Mouse (Mus musculus) midbrain, embryonic 16.5 days (tissue): ENCODE measurements around the gene Iqsec1. TPM values are rescaled to one million over a fixed set of nuclear protein-coding genes. Genes with fewer than 3 reads are reported as not detected.
A peak's percentile ranks its signal among the peaks of the same experiment; 100 is the strongest.

Experiments used
- ATAC-seq: fragments of 200-750 bp; cut with Nextera tagmentation; 2 replicates; pipeline ENCODE4 v1.8.0; 2017; ENCODE audit warnings: moderate TSS enrichment
- H3K27ac ChIP-seq: fragments of 300-500 bp; sonication (generic); 2 replicates; pipeline ENCODE4 v1.5.1; 2014; ENCODE audit warnings: mild to moderate bottlenecking, low read length, mixed read lengths
- H3K27me3 ChIP-seq: fragments of 300-500 bp; sonication (generic); 2 replicates; pipeline ENCODE4 v1.6.1; 2014; ENCODE audit warnings: low read depth, low read length, mixed read lengths; ENCODE audit not compliant: control insufficient read depth, insufficient read depth
- H3K36me3 ChIP-seq: fragments of 300-500 bp; sonication (generic); 2 replicates; pipeline ENCODE4 v1.6.1; 2014; ENCODE audit warnings: mild to moderate bottlenecking, low read length, moderate library complexity, mixed read lengths; ENCODE audit not compliant: control insufficient read depth, insufficient read depth
- H3K4me1 ChIP-seq: fragments of 300-500 bp; sonication (generic); 2 replicates; pipeline ENCODE4 v1.6.1; 2014; ENCODE audit warnings: mild to moderate bottlenecking, low read length, mixed read lengths; ENCODE audit not compliant: control insufficient read depth, insufficient read depth
- H3K4me2 ChIP-seq: fragments of 300-500 bp; sonication (generic); 2 replicates; pipeline ENCODE4 v1.6.1; 2014; ENCODE audit warnings: mild to moderate bottlenecking, low read length, mixed read lengths
- H3K4me3 ChIP-seq: fragments of 300-500 bp; sonication (generic); 2 replicates; pipeline ENCODE4 v1.5.1; 2014; ENCODE audit warnings: low read depth, mild to moderate bottlenecking, low read length, moderate library complexity, mixed read lengths
- H3K9ac ChIP-seq: fragments of 300-500 bp; sonication (generic); 2 replicates; pipeline ENCODE4 v1.6.1; 2014; ENCODE audit warnings: low read depth, low read length, mixed read lengths
- H3K9me3 ChIP-seq: fragments of 300-500 bp; sonication (generic); replicated peaks from 2 replicates; pipeline ENCODE4 v1.6.1; 2014; ENCODE audit warnings: mild to moderate bottlenecking, low read length, mixed read lengths; ENCODE audit not compliant: control insufficient read depth, poor library complexity, severe bottlenecking
- WGBS: fragments of 180-500 bp; shearing (Covaris S2); extraction: QIAGEN DNeasy Blood & Tissue Kit; methylation state at CpG from one replicate; pipeline ENCODE4 v1.1.7; 2014; 5-methylcytosine and 5-hydroxymethylcytosine counted together
- polyA plus RNA-seq: library from polyadenylated mRNA; unstranded; fragments of >200 nt; fragmentation: Nextera tagmentation; extraction: Ambion mirVana; gene quantifications from 2 replicates; pipeline ENCODE4 v1.2.1, GENCODE M21; 2015

Gene Iqsec1
- polyA plus RNA-seq, 1 experiment from 2014 or later: 25.6 TPM

DNA sequence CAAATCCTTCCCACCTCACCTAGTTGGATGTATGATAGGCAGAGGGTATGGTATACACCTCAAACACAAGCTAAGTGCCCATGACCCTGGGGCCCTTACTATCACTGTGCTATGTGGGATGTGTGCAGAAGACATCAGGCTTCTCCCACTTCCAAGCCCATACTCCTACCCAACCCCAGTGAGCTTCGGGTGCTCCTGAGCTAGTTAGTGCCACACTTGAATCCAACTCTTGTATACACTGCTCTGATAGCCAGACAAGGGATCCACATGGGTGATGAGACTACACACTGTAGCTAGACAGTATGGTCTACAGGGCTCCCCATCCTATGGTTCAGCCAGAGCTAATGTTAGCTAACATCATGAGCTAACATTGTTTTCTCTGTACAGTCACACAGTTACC is 102.9 kb downstream of the Iqsec1 start:
- ATAC-seq: no peak

DNA sequence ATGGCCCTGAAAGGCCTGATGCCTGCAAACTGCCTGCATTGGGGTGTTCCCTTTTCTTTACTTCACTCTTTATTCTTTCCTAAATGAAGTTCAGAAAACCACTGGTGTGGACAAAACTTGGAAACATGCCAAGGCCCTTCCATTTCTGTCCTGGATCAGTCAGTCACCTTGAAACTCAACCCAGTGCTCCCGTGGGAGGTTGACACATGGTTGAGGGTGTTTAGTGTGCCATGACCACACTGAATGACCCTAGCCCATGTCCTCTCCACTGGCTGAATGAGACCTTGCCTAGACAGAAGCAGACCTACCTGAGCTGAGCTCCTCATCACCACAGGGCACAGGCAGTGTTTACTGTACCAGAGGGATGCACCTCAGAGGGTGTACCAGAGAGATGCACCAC is 103.9 kb downstream of the Iqsec1 start:
- Histone ChIP-seq H3K27ac (no peak overlapping the region), H3K27me3 (no peaks in the 10 kb centered on the region), H3K36me3 (no peaks in the 10 kb centered on the region), H3K9ac (no peak overlapping the region), H3K4me1 (peaks cover 4% of the 10 kb centered on the region; the same call in 1 of the 2 replicates), H3K9me3 (no peaks in the 10 kb centered on the region), H3K4me3 (no peak overlapping the region), H3K4me2 (no peak overlapping the region)
- ATAC-seq: no peak
- WGBS: 33% methylated on average over 1 of the region's 1 CpGs

More for the DNA sequence above, 102.9 kb downstream of the Iqsec1 start:
- 100% methylated on average over 1 of the region's 1 CpGs for WGBS
- Histone ChIP-seq H3K36me3 (no peaks in the 10 kb centered on the region), H3K4me2 (no peak overlapping the region), H3K9ac (no peak overlapping the region), H3K27me3 (no peaks in the 10 kb centered on the region), H3K27ac (no peak overlapping the region), H3K9me3 (no peaks in the 10 kb centered on the region), H3K4me1 (peaks cover 4% of the 10 kb centered on the region; the same call in 1 of the 2 replicates), H3K4me3 (no peak overlapping the region)

DNA sequence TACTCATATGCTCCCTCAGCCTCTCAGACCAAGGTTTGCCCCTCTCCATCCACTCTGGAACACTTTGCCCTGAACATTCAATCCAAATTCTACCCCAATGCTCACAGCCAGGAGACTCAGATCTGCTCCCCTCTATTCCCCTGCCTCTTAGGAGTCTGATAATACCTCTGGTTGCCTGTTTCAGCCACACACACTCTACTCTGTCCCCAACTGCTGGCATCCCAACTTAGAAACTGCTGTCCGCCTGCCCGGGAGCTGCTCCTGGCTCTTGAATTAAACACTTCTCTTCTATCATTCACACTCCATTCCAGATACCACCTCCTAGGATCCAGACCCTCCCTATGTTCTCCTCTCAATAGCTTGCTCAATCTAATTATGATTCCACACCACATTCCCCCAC is 107.5 kb downstream of the Iqsec1 start:
- Histone ChIP-seq H3K4me3 (no peak overlapping the region), H3K36me3 (no peaks in the 10 kb centered on the region), H3K27ac (no peak overlapping the region), H3K27me3 (no peaks in the 10 kb centered on the region), H3K9me3 (no peaks in the 10 kb centered on the region), H3K9ac (no peak overlapping the region), H3K4me2 (no peak overlapping the region), H3K4me1 (peaks cover 4% of the 10 kb centered on the region; the same call in 1 of the 2 replicates)
- 82% methylated on average over 2 of the region's 2 CpGs for WGBS
- no peak for ATAC-seq

DNA sequence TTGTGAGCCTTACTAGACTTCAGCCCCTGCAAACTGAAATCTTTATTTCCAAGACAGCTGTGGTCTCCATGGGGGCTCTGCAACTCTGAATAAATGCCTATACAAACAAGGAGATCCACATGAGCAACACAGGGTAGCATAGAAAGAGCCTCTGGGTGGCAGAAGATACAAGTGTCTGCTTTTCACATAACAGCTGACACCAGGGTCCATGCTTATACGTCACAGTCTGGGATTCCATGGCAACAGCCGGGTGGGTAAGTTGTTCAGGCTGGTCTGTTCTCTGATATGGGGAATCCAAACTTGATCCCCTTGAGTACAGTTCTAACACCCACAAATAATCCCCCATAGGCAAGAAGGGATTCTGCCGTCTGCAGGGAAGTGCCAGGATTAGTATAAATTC is 108.1 kb downstream of the Iqsec1 start:
- H3K9me3 ChIP-seq: no peaks in the 10 kb centered on the region

DNA sequence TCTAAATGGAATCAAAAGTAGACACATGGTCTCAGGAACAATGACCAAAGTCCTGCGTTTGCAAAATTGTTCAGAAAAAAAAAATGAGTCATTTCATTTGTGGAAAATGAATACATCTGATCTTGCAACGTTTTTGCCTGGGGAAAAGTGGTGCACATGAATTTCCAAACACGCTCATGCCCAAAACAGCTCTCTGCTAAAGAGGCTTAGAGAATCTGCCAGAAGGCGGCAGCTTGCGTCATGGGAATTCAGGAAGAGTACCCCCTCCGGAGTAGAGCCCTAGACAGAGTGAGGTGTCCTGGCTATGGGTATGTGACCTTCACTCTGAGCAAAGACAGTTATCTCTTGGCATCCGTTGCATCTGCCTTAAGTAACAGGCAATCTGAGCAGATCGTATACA is 116.9 kb downstream of the Iqsec1 start:
- 72% methylated on average over 8 of the region's 8 CpGs for WGBS
- H3K4me3 ChIP-seq: no peak overlapping the region
- H3K27ac ChIP-seq: no peak overlapping the region
- ATAC-seq: no peak
- H3K27me3 ChIP-seq: no peaks in the 10 kb centered on the region
- H3K4me1 ChIP-seq: no peaks in the 10 kb centered on the region
- no peak overlapping the region for H3K9ac ChIP-seq
- no peaks in the 10 kb centered on the region for H3K9me3 ChIP-seq
- H3K4me2 ChIP-seq: no peak overlapping the region
- no peaks in the 10 kb centered on the region for H3K36me3 ChIP-seq

More for the DNA sequence above, 108.1 kb downstream of the Iqsec1 start:
- Histone ChIP-seq H3K9ac (no peak overlapping the region), H3K4me3 (no peak overlapping the region), H3K4me1 (peaks cover 4% of the 10 kb centered on the region; the same call in 1 of the 2 replicates), H3K27ac (no peak overlapping the region), H3K27me3 (no peaks in the 10 kb centered on the region), H3K36me3 (no peaks in the 10 kb centered on the region), H3K4me2 (no peak overlapping the region)
- WGBS: 26% methylated on average over 3 of the region's 3 CpGs
- peak; percentile 75; the same call in 1 of the 2 replicates for ATAC-seq

DNA sequence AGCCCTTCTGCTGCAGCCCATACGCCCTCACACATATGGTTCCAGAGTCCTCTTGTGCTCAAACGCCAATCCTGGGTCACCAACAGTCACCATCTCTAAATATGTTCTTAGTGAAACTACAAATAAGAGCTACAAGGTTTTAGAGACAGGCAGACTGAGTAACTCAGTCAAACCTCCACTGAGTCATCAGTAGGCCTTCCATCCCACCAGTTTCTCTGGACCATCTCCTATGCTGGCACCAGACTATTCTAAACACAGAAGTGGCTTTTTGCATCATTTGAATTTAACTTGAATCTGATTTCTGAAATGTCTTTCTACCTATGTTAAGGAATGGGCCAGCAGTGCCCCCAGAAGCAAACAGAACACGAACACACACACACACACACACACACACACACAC is 120.5 kb downstream of the Iqsec1 start:
- 83% methylated on average over 3 of the region's 3 CpGs for WGBS
- no peaks in the 10 kb centered on the region for H3K9me3 ChIP-seq
- no peak overlapping the region for H3K9ac ChIP-seq
- H3K4me1 ChIP-seq: no peaks in the 10 kb centered on the region
- ATAC-seq: no peak
- H3K4me3 ChIP-seq: no peak overlapping the region
- no peak overlapping the region for H3K4me2 ChIP-seq
- no peak overlapping the region for H3K27ac ChIP-seq
- no peaks in the 10 kb centered on the region for H3K27me3 ChIP-seq
- no peaks in the 10 kb centered on the region for H3K36me3 ChIP-seq

DNA sequence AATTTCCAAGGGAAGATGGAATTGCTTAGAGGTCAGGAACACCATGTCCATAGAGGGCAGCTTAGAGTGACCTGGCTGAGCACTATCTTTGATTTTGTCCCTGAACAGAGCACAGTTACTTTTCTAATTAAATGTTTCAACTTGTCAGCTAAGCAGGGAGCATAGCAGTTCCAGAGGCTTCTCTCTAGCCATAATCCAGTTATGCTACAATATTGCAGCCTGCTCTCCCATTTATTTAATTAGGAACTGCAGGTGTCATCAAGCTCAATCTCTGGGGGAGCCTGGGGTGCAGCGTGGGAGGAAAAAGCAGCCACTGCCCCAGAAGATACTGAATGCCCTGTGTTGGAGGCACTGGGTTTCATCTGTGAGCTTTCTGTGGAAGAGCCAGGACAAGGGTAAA is 127.1 kb downstream of the Iqsec1 start:
- H3K4me2 ChIP-seq: no peak overlapping the region
- no peak overlapping the region for H3K4me3 ChIP-seq
- H3K36me3 ChIP-seq: no peaks in the 10 kb centered on the region
- 95% methylated on average over 1 of the region's 1 CpGs for WGBS
- no peaks in the 10 kb centered on the region for H3K27me3 ChIP-seq
- H3K9me3 ChIP-seq: no peaks in the 10 kb centered on the region
- H3K4me1 ChIP-seq: no peaks in the 10 kb centered on the region
- ATAC-seq: no peak
- no peak overlapping the region for H3K9ac ChIP-seq
- no peak overlapping the region for H3K27ac ChIP-seq

DNA sequence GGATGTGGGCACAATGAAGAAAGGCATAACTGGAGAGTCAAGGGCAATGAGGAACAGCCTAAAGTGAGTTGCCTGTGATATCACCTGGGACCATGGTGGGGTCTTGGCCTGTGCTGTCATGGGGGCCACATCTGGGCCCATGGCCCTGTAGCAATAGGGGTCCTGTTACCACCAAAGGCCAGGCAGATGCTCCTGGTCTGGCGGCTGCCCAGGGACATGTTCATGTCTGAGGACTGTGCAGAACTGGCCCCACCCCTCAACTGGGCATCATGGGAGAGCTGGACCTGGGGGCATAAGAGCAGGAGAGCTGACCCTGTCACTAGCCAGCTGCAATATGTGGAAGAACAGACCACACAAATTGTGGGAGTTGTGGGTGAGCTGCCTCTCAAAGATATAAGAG is 130.6 kb downstream of the Iqsec1 start:
- H3K9me3 ChIP-seq: no peaks in the 10 kb centered on the region
- no peak overlapping the region for H3K27ac ChIP-seq
- H3K4me3 ChIP-seq: no peak overlapping the region
- no peak for ATAC-seq
- H3K36me3 ChIP-seq: no peaks in the 10 kb centered on the region
- no peak overlapping the region for H3K4me2 ChIP-seq
- no peaks in the 10 kb centered on the region for H3K4me1 ChIP-seq
- H3K9ac ChIP-seq: no peak overlapping the region
- WGBS: 77% methylated on average over 1 of the region's 1 CpGs
- no peaks in the 10 kb centered on the region for H3K27me3 ChIP-seq

DNA sequence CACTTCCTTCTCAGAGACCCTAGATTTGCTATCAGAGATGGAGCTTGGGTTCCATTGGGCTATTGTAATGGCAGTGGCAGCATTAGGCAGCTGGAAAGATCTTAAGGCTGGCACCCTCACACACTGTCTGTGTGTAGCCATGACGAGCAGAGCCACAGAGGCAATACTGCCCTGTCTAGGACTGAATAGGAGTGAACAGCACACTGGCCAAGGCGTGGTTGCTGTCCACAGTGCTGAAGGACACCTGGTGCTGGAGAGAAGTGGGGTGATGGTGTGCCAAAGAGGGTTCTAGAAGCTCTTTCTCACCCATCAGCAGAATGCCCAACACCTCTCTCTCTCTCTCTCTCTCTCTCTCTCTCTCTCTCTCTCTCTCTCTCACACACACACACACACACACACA is 136.1 kb downstream of the Iqsec1 start:
- no peaks in the 10 kb centered on the region for H3K36me3 ChIP-seq
- no peak overlapping the region for H3K27ac ChIP-seq
- H3K9ac ChIP-seq: no peak overlapping the region
- H3K4me2 ChIP-seq: no peak overlapping the region
- ATAC-seq: no peak
- peaks cover 11% of the 10 kb centered on the region for H3K4me1 ChIP-seq
- WGBS: 35% methylated on average over 2 of the region's 2 CpGs
- H3K9me3 ChIP-seq: no peaks in the 10 kb centered on the region
- no peak overlapping the region for H3K4me3 ChIP-seq
- H3K27me3 ChIP-seq: no peaks in the 10 kb centered on the region
